Mouse (Mus musculus) cerebellum, adult 18-20 months (tissue): Measurements from ENCODE around the gene Kif24.
"Not testable (repeated sequence)": the region's sequence is repeated elsewhere in the genome, so short reads cannot be mapped to it uniquely, and the experiment has no call there.

Source experiments
- DNase-seq, 2 experiments: peaks; one replicate each; pipeline ENCODE4 v3.0.0; 2021

Gene Kif24

GRCm38 (mm10) chr4:41481601-41482017 lies 16.9 kb upstream of the Kif24 start:
- no peak for DNase-seq

GRCm38 (mm10) chr4:41480254-41480653 lies 15.6 kb upstream of the Kif24 start:
- no peak for DNase-seq

DNA sequence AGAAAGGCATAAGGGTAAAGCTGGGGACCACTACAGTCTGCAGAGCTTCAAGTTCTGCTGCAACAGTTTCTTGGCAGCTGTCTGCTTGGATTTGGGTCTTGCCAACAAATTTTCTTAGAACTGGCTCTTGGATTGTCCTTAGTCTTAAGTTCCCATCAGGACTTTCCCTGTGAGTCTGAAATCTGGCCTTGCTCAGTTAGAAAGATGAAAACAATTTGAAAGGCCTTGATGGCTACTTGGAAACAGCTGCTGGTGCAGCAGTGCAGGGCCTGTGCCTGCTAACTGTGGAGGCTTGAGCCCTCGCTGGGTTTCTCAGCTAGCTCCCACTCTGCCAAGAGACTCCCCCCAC lies 14.7 kb upstream of the Kif24 start:
- no peak for DNase-seq

DNA sequence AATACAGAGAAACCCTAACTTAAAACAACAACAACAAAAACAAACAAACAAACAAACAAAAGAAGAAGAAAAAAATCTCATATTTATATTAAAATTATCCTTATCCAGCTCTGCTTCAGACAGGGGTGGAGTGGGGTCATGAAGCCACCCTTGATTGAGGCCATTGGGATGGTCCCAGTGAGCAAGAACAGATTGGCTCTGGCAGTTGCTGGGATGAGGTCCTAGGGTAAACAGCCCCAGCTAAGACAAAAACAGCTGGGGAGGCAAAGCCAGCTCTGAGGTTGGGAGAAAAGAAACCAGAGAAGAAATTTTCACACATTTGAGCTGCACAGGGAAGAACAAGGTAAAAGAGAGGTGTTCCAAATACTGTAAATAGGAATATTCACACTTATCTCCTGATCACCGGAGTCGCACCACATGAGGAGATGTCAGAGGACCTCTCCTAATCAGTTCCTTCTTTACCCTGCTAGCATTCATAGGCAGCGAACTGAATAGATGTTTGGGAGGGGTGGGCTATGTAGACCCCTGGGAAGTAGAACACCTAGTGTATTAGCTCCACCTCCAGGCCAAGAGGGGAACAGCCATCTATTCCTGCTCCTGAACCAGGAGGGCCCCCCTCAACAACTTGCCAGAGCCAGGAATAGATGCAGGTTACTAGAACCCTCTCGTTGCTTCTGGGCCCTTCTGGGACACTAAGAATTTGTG lies 14.2 kb upstream of the Kif24 start:
- DNase-seq: no peak

DNA sequence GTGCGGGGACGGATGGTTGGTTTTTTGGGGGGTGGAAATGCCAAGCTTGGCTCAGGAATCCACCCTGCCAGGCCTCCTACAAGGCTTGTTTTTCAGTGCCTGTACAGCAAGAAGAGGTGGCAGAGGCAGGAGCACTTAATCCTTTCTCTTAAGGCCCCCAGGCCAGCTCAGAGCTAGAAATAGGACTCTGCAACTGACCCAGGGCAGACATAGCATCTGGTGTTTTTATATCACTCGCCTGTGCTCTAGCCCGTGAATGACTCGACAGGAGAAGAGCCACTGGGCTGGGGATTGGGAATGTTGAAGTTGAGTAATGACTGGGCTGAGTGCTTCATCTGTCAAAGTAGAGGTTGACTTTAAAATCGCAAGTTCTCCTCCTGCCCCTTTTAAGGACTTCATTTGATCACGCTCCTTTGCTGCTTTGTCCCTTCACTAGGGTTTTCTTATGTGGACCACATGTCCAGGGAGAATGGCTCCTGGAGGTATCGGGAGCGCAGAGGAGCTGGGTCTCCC lies 13.0 kb upstream of the Kif24 start:
- no peak for DNase-seq

DNA sequence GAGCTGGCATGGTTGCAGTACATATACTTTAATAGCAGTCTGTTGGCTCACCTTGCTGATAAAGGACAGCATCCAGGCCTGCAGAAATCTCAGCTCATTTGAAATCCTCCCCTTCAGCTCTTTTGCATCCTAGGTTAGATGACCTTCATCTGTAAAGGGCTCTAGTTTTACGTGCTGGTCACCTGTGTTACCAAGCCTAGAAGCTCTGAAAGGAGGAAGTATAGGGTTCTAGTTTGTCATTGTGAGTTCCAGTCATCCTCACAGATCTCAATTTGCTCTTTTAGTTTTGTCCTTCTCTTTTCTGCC lies 6.7 kb upstream of the Kif24 start:
- no peak for DNase-seq

- no peak for DNase-seq
Observed at GRCm38 (mm10) chr4:41470684-41471383, 6.1 kb upstream of the Kif24 start.

- no peak for DNase-seq
Observed at GRCm38 (mm10) chr4:41470051-41470683, 5.5 kb upstream of the Kif24 start.

DNA sequence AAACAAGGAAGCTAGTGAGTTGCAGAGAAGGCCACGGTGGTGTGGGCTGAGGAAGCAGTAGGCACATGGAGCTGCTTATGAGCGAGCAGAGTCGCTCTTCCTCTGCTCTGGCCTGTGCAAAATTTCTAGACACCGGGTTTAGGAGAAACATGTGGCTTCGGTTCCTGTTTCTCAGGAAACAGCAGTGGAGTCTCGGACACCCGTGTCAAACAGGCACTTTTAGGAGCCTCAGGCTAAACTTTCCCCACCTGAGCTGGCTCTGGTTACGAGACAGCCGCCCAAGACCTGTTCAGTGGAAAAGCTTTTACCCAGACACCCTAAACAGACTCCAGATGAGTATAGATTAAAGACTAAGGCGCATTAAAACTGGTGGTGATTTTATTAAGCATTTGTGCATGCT lies 4.5 kb upstream of the Kif24 start:
- no peak for DNase-seq

DNA sequence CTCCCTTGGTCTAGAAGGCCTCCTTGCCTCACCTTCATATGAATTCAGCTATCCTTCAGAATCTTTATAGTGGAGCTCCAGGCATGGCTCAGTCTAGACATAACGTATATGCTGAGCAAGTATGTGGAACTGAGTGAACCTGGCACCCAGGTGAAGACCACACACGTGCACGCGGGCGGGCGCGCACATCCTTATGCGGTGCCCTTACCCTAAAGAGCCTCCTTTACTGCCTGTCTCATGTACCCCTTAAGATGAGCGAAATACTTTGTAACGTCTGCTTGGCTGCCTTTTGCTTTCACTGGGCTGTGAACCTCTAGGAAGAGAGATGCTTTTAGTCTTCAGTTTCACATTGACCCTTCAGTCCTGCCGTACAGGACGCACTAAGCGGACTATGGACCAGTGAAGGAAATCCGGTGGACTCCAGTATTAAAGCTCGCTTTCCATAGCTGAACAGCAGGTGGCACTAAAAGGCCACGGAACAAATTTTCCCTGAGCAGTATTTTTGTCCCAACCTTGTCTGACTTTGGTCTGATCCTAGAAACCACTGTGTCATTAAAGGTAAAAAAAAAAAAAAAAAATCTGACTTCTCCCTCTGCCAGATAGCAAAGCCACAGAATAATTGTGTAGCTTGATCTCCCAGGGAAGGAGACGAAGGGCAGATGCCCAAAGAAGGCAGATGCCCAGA lies 3.9 kb upstream of the Kif24 start:
- DNase-seq: peak; percentile 60 to 67

DNA sequence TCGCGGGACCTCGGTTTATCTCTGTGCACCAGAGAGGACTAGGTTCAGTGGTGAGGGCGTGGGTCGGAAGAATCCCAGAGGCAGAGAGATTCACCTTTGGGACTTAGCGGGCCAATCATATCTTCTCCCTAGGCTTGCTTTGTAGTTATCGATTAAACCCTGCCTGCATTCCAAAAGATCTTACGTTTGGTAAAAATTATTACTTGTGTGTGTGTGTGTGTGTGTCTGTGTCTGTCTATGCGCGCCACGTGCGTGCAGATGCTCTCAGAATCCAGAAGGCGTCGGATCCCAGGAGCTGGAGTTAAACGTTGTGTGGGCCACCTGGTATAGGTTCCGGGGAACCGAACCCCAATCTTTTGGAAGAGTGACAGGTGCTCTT lies 589 bp upstream of the Kif24 start:
- no peak for DNase-seq

DNA sequence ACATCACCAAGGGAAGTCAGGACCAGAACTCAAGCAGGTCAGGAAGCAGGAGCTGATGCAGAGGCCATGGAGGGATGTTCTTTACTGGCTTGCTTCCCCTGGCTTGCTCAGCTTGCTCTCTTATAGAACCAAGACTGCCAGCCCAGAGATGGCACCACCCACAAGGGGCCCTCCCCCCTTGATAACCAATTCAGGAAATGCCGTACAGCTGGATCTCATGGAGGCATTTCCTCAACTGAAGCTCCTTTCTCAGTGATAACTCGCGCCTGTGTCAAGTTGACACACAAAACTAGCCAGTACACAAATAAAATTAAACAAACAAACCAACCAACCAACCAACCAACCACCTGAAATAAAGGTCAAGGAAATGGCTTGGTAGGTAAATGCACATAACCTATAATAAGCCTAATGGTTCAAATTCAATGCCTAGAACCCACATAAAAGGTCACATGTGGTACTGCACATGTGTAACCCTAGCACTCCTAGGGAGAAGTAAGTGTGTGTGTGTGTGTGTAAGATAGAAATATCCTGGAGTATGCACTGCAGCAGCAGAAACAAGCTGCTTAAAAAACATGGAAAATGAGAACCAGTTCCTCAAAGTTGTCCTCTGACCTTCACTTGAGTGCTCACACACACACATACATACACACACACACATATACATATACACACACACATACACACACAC lies 1.5 kb downstream of the Kif24 start:
- DNase-seq: not testable (repeated sequence)

DNA sequence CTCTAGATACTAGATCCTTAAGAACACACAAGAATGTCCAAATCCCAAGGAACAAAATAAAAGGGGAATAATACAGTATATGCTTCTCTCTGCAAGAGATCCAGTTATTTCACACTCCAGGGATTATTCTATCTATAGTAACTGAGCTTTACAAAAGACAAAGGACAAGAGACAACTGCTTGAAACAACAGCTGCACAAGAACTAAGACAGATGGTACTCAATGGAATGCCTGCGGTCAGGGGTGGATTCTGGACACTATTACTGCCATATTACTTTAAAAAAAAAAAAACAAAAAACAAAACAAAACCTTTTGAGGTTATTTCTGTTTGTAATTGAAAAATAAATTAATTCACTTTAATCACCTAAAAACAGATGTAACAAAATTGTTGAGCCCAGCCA lies 4.0 kb downstream of the Kif24 start:
- DNase-seq: no peak

DNA sequence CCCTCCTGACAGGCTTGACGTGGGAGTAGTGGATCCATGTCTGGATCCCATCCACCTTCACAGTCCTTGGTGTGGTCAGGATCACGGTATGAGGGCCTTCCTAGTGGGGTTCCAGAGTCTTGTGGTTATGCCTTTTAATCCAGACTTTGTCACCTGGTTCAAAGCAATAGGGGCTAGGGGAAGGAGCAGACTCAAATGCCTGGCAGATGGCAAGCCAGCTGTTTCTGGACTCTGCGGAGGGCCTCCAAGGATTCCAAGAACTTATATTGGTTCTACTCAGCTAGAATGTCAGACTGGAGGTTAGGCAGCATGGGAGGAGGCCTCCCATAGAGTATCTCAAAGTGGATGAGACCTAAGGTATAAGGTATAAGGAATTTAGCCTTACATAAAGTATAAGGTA lies 17.1 kb downstream of the Kif24 start:
- no peak for DNase-seq

GRCm38 (mm10) chr4:41442790-41443302 lies 21.8 kb downstream of the Kif24 start:
- no peak for DNase-seq

GRCm38 (mm10) chr4:41438931-41439330 lies 25.8 kb downstream of the Kif24 start:
- no peak for DNase-seq

- DNase-seq: no peak
Observed at GRCm38 (mm10) chr4:41416966-41417365, 47.7 kb downstream of the Kif24 start.

DNA sequence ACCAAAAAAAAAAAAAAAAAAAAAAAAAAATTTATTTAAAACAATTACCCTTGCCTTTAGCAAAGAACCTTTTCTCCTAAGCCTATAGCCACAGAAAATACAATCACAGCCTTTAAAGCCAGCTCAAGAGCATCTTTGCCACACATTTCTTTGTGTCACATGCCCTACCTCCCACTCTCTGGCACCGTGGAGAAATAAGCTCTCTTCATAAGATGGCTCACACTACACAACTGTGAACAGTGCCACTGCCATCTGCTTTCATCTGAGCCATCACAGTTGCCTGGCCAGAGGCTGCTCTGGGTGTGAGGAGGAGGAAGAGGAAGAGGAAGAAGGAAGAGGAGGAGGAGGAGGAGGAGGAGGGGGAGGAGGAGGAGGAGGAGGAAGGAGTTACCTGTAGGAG lies 55.3 kb downstream of the Kif24 start:
- DNase-seq: no peak

- DNase-seq: no peak
Observed at GRCm38 (mm10) chr4:41407353-41407752, 57.3 kb downstream of the Kif24 start.

- DNase-seq: no peak
Observed at GRCm38 (mm10) chr4:41406597-41406996, 58.1 kb downstream of the Kif24 start.

DNA sequence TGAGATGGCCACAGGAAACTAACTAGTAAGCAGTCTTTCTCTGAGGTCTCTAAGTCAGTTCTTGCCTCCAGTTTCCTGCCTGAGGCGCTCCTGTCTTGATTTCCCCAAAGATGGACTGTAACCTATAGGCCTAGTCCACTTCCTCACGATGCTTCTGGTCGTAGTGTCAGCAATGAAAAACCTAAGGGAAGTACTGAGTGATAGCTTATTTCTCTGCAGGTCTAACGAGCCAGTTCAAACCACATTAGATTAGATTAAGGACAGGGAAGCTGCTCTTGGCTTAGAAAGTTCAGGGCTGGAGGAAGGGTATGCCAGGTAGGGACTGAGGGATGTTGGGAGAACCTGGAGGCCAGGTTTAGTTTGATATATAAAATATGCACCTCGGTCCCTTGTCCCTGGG lies 63.1 kb downstream of the Kif24 start:
- DNase-seq: no peak

DNA sequence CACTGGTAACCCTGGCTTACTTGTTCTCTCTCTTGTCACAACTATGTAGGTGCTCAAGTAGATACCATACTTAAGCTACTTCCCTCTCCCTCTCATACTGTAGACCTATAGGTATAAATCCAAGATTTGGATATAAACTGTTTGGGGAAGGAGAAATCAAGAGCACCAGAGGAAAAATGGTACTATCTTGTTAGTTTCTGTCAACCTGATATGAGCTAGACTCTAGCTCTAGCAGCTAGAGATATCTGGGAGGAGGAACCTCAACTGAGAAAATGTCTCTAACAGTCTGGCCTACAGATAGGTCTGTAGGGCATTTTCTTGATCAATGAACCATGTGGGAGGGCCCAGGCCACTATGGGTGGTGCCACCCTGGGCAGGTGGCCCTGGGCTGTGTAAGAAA lies 63.5 kb downstream of the Kif24 start:
- DNase-seq: no peak

- DNase-seq: no peak
Observed at GRCm38 (mm10) chr4:41399904-41400303, 64.8 kb downstream of the Kif24 start.
